Mouse (Mus musculus) liver, embryonic 14.5 days (tissue): ENCODE measurements at regions not wholly inside any gene's neighbourhood (a gene's known extent, or its start where the extent isn't known, plus 50 kb on each side); places are given as distances from the start of the nearest gene placed in this dataset.
"Not testable (repeated sequence)": the region's sequence is repeated elsewhere in the genome, so short reads cannot be mapped to it uniquely, and the experiment has no call there.

Experiments used
- ATAC-seq: fragments of 200-750 bp; cut with Nextera tagmentation; 2 replicates; pipeline ENCODE4 v1.8.0; 2017; ENCODE audit warnings: moderate number of reproducible peaks, mild to moderate bottlenecking, moderate library complexity; ENCODE audit not compliant: insufficient read depth
- DNase-seq, 3 experiments: peaks; one replicate each; pipeline ENCODE4 v3.0.0-alpha.2; 2012 to 2013; ENCODE audit warnings: low read depth in 3 of 3, low spot score in 3 of 3
- H3K27ac ChIP-seq: fragments of 300-500 bp; sonication (generic); 2 replicates; pipeline ENCODE4 v1.5.1; 2014; ENCODE audit warnings: moderate library complexity, mild to moderate bottlenecking, control low read depth, inconsistent platforms
- H3K27me3 ChIP-seq: fragments of 300-500 bp; sonication (generic); 2 replicates; pipeline ENCODE4 v1.6.1; 2014; ENCODE audit warnings: mild to moderate bottlenecking, low read length, moderate library complexity; ENCODE audit not compliant: control insufficient read depth, insufficient read depth
- H3K36me3 ChIP-seq: fragments of 300-500 bp; sonication (generic); replicated peaks from 2 replicates; pipeline ENCODE4 v1.6.1; 2014; ENCODE audit warnings: low read depth; ENCODE audit not compliant: control insufficient read depth, insufficient read depth
- H3K4me1 ChIP-seq, 2 experiments: fragments of 200-500 bp in 1 of 2; fragments of 300-500 bp in 1 of 2; sonication (generic) in 1 of 2; replicated peaks; 2 replicates each; pipeline ENCODE4 v1.6.1; 2012 to 2014; ENCODE audit warnings: antibody characterized with exemption in 1 of 2, inconsistent platforms in 1 of 2, low read length in 1 of 2; ENCODE audit not compliant: control insufficient read depth in 2 of 2, insufficient read depth in 2 of 2
- H3K4me2 ChIP-seq: fragments of 300-500 bp; sonication (generic); 2 replicates; pipeline ENCODE4 v1.6.1; 2014; ENCODE audit warnings: low read depth, mild to moderate bottlenecking, control low read depth, moderate library complexity
- H3K4me3 ChIP-seq, 2 experiments: fragments of 200-500 bp in 1 of 2; fragments of 300-500 bp in 1 of 2; sonication (generic) in 1 of 2; 2 replicates each; pipeline ENCODE4 v1.5.1; 2012 to 2014; ENCODE audit warnings: low read depth in 2 of 2, low read length in 2 of 2, mild to moderate bottlenecking in 2 of 2, control low read depth in 1 of 2, inconsistent platforms in 1 of 2, moderate library complexity in 1 of 2; ENCODE audit not compliant: insufficient read depth in 1 of 2
- H3K9ac ChIP-seq: fragments of 300-500 bp; sonication (generic); replicated peaks from 2 replicates; pipeline ENCODE4 v1.6.1; 2014; ENCODE audit warnings: mild to moderate bottlenecking, control low read depth, moderate library complexity
- H3K9me3 ChIP-seq: fragments of 300-500 bp; sonication (generic); 2 replicates; pipeline ENCODE4 v1.6.1; 2016; ENCODE audit warnings: low read length, mixed read lengths; ENCODE audit not compliant: control insufficient read depth
- CTCF ChIP-seq: IDR thresholded peaks from 2 replicates; pipeline ENCODE4 v1.5.1; 2016; ENCODE audit warnings: antibody characterized with exemption, low read depth, control low read depth
- EP300 ChIP-seq: IDR thresholded peaks from 2 replicates; pipeline ENCODE4 v1.6.1; 2016; ENCODE audit warnings: antibody characterized with exemption, low read depth
- WGBS: fragments of 180-500 bp; shearing (Covaris S2); extraction: QIAGEN DNeasy Blood & Tissue Kit; methylation state at CpG from one replicate; pipeline ENCODE4 v1.1.7; 2014; ENCODE audit not compliant: insufficient replicate concordance; 5-methylcytosine and 5-hydroxymethylcytosine counted together

DNA sequence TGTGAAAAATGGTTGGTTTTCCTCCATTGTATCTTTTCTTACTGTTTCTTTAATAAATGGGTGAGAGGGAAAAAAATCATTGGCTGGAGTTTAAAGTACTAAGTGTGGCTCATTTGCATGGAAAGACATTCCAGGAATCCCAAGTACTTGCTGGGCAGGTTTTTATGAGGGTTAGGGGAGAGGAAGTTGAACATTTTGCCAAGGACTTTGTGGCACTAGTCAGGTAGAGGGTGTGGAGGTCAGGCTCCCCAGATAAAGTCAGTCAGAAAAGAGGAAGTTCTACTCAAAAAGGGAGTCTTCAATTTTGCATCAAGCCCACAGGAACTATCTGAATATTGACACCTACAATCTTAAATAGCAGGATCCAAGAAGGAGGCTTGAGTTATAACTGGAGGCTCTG, 346.5 kb upstream of the Dab2 start:
- H3K36me3 ChIP-seq, result no peaks in the 10 kb centered on the region
- H3K9me3 ChIP-seq, result no peaks in the 10 kb centered on the region
- H3K27me3 ChIP-seq, result no peaks in the 10 kb centered on the region
- H3K4me1 ChIP-seq, result no peaks in the 10 kb centered on the region
- no peak overlapping the region for H3K27ac ChIP-seq
- DNase-seq, result no peak
- no peak for TF ChIP-seq EP300
- no peak for TF ChIP-seq CTCF
- no peak overlapping the region for H3K4me3 ChIP-seq
- H3K9ac ChIP-seq, result no peak overlapping the region
- ATAC-seq, result no peak
- H3K4me2 ChIP-seq, result no peak overlapping the region

DNA sequence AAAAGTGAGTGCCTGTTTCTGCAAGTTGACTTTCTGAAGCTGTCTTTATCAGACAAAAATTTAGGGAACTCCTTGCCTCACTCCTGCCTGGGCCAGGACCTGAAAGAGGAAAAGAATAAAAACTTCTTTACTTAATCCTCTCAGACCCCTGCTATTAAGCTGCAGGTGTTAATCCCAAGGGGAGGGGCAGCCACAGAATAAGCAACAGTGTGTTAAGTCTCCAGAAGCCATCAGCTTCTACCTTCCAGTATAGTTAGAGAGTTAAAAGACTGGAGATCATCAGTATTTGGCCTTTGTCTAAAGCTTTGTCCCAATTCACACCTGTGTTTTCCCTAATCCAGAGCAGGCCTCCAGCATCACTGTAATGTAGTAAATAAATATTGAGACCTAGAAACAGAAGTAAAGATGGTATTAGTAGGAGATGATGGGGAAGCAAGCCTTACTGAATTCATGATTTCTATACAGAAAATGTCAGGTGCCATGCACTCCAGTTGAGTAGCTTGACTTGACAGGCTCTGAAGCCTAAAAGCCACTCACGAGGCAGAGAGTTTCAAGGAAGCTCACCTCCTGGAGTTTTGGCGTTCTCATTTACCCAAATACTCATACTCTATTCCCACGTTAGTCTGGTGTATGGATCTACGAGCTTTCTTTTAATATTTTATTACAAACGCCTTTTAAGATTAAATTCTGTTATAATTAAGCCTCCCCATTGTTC, 308.1 kb upstream of the Dab2 start:
- Histone ChIP-seq H3K27ac (no peak overlapping the region), H3K9ac (no peak overlapping the region), H3K9me3 (no peaks in the 10 kb centered on the region), H3K4me1 (no peaks in the 10 kb centered on the region), H3K36me3 (no peaks in the 10 kb centered on the region), H3K27me3 (no peaks in the 10 kb centered on the region), H3K4me3 (no peak overlapping the region), H3K4me2 (no peak overlapping the region)
- ATAC-seq (no peak), DNase-seq (no peak)
- 47% methylated on average over 5 of the region's 5 CpGs for WGBS
- TF ChIP-seq CTCF (no peak), EP300 (no peak)

DNA sequence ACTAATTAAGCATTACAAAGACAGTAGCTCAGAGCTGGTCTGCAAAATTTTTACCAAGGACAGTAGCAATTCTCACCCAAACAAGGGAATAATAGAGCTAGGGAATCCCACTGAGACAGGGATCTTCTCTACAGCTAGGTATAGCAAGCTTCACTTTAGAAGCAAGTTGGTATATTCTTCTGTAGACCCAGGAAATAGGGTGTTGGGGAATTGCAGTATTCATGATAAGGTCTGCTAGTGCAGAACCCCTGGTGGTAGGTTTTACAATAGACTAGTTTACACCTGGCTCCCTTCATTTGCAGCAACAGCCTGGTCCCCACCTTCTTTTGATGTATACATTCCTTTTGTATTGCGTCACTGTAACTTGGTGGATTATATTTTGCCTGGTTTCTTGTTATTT, 307.4 kb upstream of the Dab2 start:
- not testable (repeated sequence) for ATAC-seq, H3K9ac ChIP-seq, H3K9me3 ChIP-seq, H3K4me1 ChIP-seq, H3K4me3 ChIP-seq, H3K4me2 ChIP-seq, H3K36me3 ChIP-seq, H3K27ac ChIP-seq, H3K27me3 ChIP-seq, DNase-seq
- WGBS, result 77% methylated on average over 1 of the region's 1 CpGs

DNA sequence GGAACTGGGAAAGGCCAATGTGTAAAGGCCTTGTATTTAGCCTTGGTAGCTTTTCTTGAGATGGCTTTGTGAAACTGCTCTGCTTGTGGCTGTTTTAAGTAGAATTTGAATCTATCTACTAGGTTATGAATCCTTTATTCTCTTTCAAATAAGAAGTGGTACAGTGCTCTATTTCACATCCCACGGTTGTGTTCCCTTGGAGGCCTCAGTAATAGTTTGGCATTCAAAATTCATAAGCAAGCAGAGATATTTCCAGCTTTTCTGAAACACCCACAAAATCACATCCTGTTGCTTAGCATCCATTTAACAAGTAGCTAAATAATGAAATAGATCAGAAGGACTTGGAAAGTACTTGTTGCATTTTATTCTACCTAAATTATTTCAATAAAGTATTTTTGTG, 298.8 kb upstream of the Dab2 start:
- Histone ChIP-seq H3K36me3 (no peaks in the 10 kb centered on the region), H3K27ac (no peak overlapping the region), H3K27me3 (no peaks in the 10 kb centered on the region), H3K9ac (no peak overlapping the region), H3K9me3 (no peaks in the 10 kb centered on the region), H3K4me3 (no peak overlapping the region), H3K4me1 (no peaks in the 10 kb centered on the region), H3K4me2 (no peak overlapping the region)
- no peak for DNase-seq
- no peak for TF ChIP-seq CTCF
- TF ChIP-seq EP300, result no peak
- 62% methylated on average over 1 of the region's 1 CpGs for WGBS
- no peak for ATAC-seq

DNA sequence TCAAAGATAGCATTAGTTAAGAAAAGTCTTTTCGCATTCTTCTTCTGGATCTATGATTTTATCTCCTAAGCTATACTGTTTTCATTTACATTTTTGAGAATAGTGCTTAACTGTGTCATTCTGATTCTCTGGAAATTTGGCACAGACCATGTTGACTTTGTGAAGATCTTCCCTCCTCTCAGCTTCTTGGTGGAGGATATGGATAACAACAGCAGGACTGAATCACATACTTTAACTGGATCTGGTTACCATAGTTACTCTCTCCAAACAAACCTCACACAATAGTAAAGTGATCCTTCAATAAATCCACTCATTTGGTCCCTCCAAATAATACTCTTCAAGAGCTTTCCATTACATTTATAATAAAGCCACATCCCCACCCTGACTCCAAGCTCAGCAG, 298.2 kb upstream of the Dab2 start:
- no peak overlapping the region for H3K4me2 ChIP-seq
- no peak overlapping the region for H3K4me3 ChIP-seq
- H3K27ac ChIP-seq, result no peak overlapping the region
- no peak overlapping the region for H3K9ac ChIP-seq
- 66% methylated on average over 1 of the region's 1 CpGs for WGBS
- DNase-seq (no peak), ATAC-seq (no peak)
- no peaks in the 10 kb centered on the region for H3K9me3 ChIP-seq
- H3K36me3 ChIP-seq, result no peaks in the 10 kb centered on the region
- no peak for TF ChIP-seq EP300
- TF ChIP-seq CTCF, result no peak
- H3K4me1 ChIP-seq, result no peaks in the 10 kb centered on the region
- no peaks in the 10 kb centered on the region for H3K27me3 ChIP-seq
